Mouse (Mus musculus) hindlimb bud, embryonic 11.5 days (tissue): Measurements from ENCODE around the gene Hipk2.

Experiments
- DNase-seq: peaks from one replicate; pipeline ENCODE4 v3.0.0-alpha.2; 2012; ENCODE audit warnings: low read depth, low spot score; ENCODE audit errors: extremely low spot score

Hipk2 gene

DNA sequence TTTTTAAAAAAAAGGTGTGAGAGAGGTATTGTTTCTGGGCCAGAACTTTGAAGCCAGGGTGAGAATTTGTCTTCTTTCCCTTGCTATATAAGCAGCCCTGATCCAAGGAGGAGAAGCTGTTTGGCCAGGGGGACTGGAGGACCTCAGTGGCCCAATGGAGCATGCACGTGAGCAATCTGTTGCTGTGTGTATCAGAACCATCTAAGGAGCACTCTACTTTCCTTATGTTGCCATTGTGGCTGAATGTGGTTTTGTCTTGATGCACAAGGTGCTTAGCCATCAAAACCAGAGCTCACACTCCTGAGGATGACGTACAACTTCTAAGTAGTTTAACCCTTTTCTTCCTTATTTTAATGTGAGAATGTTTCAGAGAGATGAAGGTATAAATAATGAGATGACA lies 41.2 kb downstream of the Hipk2 start:
- no peak for DNase-seq

DNA sequence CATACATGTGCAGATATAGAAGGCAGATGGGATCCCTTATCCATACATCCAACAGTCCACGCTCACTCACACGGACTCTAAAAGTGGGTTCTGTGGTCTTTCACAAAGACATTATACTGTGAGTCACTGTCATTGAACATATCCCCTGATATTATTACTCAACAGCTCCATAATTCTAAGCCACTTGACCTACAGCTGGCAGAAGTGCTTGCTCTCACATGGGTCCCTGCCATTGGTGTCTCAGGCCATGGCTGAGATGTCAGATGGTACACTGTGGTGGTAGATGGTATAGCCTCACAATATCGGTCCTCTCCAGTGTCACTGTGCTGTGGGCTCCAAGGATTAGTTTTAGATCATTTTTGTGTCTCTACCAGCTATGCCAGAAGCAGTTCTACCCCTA lies 42.2 kb downstream of the Hipk2 start:
- DNase-seq, result no peak

DNA sequence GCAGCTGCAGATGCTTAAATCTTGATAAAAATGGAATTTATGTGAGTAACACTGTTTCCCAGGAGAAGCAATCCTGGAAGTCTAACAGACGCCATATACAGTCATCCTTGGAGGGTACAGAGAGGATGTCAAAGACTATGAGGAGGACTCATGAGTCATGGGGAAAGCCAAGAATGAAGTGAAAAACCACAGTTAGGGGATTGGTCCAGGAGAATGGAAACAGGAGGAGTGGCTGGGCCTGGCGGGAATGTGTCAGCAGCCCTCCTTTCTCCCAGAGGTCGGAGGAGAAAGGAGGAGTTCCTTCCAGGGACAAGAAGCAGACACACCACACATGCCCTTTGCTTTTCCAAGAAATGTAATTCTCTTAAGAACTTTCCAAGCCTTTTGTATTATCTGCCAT lies 46.5 kb downstream of the Hipk2 start:
- no peak for DNase-seq

DNA sequence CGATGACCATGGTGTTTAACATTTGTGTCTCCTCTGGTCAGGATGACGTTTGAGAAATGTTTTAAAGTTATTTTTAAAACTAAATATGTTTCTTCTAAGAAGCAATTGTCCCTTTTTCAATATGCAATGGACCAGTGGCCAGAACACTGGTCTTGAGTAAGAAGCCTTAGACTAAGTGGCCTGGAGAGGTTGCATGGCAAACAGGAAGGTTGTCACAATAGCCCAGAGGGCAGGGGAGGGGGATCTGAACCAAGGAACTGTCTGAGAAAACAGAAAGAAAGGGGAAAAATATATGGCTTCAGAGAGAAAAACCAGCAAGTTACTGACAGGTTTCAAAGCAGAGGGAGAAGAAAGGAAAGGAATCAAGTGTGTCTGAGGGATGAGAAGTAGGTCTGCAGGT lies 47.8 kb downstream of the Hipk2 start:
- DNase-seq, result no peak

DNA sequence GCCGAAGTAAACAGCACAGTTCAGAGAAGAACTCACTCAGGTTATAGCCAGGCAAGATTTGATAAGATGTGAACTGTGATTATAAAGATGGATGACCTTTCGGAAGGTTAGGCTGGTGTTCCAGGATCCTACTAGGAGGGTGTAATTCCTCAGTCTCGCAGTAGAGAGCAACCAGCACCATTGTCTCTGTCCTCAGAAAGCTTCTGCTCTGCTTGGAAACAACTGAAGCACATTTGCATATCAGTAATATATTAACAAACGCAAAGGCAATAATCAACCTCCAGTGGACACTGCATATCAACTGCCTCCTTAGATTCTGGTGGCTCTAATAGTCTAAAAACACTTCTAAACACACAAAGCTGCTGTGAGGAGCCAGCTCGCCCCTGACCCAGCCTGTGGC lies 48.5 kb downstream of the Hipk2 start:
- DNase-seq, result no peak

DNA sequence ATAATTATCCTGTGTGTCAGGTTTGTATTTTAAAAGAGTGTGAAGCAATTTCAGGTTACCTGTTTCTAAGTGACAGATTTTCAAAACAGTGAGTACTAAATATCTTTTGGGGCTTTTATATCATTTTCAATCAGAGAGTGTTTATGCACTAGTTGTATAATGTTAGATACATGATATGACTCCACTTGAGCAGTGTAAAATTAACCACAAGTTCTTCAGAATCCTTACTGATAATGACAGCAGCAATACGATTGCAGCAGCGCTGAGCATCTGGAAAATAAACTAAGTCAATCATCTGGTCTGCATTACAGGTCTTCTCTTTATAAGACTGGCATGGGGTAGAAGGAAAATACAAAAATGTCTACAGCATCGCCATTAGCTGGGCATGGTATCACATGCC lies 49.1 kb downstream of the Hipk2 start:
- DNase-seq, result no peak

DNA sequence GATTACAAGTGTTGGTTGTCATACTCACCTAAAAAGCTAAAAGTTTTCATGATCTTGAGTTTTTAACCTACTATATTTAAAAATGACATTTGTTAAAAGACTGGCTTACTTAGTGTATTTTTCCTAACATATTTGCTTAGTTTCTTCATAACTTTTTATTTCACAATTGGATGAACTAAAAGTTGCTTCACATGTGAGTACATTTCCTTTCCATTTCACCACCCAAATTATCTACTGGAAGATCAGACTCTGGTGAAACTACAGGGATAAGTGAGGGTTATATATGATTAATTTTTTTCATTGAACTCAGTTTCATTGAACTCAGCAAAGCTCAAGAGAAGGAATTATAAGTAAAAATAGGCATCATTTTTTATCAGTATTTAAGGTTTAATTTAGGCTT lies 50.1 kb downstream of the Hipk2 start:
- DNase-seq, result no peak

DNA sequence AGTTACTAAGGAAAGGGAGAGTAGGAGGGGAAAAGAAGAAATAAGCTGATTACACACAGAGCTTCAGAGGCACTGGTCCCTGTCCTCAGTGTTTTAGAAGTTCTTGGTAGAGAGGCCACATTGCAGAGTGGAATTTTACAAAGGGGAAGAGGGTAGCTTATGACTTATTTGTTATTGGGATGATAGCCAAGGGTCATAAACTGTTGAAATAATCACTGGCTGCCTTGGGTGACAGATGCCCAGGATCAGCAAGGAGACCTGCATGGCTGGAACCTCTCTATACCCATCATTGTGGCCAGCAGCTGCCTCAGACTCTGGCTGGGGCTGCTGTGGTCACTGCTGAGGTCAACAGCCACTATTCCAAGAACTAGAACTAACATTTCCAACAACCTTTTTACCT lies 52.1 kb downstream of the Hipk2 start:
- DNase-seq, result no peak

DNA sequence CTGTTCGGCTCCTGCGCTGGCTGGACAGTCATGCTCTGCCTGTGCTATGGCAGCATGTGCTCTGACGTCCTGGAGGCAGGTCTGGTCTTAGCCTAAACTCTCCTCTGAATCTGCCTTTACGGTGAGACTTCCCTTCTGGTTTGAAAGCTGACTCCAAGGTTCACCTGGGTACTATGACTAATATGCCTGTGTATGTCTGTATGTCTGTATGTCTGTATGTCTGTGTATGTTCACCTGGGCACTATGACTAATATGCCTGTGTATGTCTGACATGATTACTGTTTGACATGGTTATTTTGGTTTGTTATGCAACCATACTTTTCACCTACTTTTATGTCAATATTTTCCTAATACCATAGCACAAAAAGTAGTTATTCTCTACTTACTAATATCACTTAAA lies 52.8 kb downstream of the Hipk2 start:
- no peak for DNase-seq

DNA sequence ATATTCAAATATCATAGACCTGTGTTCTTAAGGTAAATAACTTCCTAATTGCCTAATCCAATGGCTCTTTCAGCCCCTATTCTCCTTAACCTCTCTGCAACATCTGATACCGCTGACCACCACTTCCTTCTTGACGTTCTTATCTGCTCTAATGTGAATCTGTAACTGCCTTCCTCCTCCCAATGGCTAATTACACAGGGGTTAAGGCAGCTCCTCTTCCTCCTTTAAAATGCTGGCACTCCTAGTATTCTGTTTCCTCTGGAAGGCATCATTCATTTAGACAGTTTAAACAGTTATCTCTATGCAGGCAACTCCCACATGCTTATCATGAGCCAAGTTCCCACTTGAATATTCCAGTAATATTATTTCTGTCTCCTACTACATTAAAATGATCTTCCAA lies 54.3 kb downstream of the Hipk2 start:
- DNase-seq, result no peak

DNA sequence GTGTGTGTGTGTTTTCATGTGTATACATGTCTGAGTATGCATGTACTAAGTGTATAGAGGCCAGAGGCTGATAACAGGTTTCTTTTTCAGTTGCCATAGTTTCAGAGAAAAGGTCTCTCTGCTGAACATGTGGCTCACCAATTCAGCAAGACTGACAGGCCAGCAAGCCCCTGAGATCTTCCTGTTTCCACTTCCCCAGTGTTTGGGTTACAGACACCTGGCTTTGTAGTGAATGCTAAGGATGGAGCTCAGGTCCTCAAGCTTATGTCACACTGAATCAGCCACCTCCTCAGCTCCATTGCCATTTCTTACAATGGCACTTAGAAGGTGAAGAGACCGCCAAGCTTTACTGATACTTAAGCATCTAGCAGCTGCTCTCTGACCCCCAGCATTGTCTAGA lies 55.1 kb downstream of the Hipk2 start:
- DNase-seq, result no peak

DNA sequence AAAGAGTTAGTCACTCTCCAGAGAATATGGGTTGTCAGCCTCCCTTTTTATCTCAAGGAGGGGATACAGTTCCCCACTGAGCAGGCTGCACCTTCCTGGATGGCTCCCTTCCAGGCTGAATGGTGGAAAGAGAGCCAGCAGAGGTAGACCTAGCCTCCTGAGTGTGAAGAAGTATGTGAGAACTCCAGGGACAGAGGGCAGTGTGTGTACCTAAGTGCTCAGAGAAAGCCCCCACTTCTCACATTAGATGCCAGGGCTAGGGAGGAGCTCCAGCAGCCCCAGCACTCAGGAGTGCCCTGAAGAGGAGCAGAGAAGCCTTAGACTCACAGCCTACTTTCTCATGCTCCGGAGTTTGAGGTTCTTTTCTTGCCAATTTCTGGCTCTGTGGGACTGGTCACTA lies 59.7 kb downstream of the Hipk2 start:
- DNase-seq, result no peak

DNA sequence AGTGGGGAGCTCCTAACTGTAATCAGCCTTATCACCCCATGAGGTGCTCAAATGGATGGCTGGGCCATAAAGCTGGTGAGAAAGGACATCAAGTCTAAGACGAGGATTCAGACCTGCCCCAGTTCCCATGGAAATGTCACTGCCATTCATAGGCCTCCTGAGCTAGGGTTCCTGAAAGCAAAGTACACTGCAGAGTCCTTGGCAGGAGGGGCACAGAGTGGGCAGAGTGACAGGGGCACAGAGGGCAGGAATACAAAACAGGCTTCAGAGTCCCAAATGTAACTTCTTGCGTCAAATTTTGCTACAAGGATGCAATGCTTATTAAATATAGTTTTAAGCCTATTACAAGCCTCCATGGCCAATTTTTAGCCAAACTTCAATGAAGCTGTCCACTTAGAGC lies 60.4 kb downstream of the Hipk2 start:
- DNase-seq, result no peak

DNA sequence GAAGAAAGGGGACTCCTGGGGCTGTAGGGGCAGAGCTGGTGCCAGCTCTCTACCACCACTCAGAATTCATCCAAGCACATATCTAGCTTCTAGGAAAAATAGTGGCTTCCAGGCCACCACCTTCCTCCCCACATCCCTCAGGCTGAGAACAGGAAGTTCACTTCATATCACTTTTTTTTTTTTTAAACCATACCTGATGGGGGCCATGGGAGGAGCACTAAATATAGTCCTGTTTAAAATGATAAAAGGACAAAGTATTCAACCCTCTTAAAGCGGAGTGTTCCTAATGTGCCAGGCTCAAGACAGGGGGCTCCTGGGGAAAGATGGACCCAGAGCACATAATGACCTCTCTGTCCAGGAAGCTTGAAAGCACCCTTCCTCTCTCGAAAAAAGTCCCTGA lies 61.3 kb downstream of the Hipk2 start:
- DNase-seq, result no peak

DNA sequence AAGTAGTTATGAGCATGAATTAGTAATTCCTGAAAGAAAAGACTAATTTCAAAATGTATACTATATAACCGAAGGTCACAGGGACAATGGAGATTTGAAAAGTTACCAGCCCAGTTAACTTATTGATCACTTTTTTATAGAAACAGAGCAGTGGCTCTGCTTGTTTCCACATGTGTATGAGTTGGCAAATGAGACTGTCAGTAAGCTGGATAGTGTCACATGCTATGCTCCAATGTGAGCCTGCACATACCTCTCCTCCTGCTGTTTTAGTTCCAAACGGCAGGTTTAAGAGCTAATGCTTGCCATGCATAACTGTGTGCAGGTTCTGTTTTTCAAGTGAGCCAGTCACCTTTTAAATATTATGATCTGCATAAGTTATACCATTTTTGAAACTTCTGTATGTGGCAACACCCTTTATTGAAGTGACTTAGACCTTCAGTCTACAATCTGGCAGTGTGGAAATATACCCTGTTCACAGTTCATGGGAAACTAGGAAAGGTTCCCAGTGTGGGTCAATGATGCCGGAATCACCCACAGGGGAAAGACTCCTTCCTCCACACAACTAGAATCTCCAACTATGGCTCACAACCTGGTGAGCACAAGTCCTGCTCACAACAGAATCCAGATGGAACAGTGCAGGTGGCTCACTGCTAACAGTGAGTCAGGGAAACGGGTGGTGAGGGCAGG lies 64.4 kb downstream of the Hipk2 start:
- DNase-seq, result no peak

DNA sequence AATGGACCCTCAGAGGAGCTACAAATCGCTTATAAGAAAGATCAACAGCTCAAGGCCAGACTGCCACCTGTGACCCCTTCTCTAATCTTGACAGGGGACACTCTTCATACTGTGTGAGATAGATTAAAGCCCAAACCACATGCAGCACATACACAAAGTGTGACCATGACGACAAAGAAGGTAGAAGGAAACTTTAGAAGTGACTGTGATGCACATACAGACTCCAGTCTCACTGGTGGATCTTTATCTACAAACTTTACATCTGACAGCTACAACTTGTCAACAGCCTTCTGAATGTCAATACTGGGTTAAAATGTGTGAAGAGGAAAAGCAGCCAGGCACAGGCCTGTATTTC lies 65.9 kb downstream of the Hipk2 start:
- no peak for DNase-seq

DNA sequence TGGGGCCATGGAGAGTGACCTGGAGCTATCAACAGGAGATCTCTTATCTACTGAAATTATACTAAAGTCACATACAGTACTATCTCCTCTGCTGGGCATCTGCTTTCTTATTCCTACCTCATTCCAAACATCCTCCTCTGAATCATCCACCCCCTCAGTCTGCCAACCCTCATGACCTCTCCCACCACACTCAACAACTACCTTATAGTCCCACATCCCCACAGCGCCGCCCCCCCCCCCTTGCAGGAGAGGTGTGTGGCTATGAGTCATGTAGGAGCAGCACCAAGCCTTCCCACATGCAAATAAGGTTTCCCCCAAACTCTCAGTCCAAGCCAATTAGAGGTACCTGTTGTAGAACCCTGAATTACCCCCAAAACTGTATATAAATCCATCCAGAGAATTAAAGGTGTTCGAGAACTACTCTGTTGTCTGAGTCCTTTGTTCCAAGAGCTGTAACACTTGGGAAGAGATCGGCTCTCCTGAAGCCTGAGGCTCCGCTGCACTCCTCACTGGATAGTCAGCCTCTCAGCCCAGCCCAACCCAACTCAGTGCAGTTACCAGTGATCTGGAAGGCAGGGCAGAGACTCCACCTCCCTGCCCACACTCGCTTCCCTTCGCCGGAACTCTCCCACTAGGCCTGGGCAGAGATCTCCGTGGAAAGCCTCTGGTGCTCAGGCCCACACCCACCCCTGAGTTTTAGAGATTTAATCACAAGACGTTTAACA lies 66.4 kb downstream of the Hipk2 start:
- no peak for DNase-seq

DNA sequence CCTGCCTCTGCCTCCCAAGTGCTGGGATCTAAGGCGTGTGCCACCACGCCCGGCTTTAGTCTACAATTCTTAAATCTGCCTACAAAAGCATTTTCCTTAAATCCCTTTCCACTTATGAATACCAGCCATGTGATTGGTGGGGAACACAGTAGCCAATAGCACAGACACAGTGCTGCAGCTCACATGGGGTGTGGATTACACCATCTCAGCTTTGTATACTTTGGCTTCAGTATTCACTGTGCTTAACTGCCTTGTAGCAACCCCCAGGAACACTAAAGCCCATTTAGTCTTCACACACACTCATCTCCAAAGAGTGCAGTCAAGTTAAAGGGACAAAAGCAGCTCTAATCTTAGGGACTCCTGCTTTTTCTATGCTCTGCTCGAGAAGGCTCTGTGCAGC lies 67.6 kb downstream of the Hipk2 start:
- no peak for DNase-seq

DNA sequence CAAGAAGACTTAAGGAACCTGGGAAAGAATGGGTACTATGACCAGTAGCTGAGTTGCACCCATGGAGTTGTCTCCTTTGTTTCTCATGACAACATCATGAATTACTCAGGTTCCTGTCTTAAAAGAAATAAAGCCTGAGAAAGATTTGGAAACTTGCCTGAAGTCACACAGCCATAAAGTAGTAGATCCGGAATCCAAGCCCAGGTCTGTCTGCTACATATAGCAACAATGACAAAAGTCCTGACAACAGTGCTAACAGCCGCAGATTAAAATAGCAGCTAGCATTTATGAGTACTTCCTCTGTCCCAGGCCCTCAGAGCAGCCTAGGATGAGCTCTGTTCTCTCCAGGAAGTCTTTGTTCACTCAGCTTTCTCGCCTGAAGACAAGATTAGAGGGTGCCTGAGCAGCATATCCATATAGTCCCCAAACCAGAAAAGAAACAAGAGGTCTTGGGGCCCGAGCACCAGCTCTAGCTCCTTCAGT lies 69.0 kb downstream of the Hipk2 start:
- DNase-seq, result no peak

DNA sequence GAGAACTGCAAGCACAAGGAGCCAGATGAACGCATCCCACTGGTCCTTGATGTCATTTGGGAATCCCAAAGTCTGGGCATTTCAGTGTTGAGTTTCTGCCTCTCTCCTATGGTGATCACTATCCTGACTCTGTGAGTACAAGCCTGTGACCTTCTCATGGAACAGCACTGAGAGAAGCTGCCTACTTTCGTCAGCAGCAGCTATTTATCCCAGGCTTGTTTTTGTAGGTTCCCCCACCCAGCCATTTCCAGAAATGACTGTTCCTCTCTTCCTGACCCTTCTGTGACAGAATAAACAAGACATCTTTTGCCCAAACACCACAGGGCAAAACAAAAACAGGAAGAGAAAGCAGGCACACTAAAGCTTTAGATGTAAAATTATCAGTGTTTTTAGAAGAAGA lies 70.4 kb downstream of the Hipk2 start:
- no peak for DNase-seq

DNA sequence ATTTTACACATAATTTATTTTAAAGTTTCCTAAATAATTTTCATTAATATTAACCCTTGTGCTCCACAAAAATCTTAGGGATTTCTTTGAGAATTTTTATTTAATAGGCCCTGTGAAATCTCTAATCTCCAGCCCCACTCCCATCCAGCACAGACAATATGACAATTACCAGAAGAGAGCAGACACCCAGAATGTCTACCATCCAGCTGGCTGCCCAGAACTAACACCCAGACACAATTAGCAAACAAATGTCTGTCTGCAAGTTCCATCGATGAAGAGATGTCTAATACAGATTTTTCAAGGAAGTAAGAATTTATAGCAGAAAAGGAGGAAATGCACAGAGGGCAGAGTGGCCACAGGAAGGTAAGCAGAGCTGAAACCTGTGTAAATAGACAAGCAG lies 74.7 kb downstream of the Hipk2 start:
- no peak for DNase-seq

DNA sequence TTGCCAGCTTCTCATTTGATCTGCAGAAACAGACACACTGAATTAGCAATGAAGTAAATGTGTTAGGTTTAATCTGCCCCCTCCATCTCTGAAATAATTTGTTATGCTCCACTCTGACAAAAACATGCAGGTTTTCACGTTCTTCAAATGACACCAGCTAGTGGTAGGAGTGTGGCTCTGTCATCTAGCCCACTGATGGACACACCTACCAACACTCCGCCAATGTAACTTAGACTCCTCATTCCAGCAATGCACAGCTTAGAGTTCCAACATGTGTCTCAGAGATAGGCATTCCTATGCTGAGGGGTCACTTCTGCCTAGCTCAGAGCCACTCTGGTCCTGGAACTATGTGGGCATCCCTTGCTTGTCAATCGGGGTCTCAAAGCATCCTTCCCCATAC lies 78.4 kb downstream of the Hipk2 start:
- no peak for DNase-seq

DNA sequence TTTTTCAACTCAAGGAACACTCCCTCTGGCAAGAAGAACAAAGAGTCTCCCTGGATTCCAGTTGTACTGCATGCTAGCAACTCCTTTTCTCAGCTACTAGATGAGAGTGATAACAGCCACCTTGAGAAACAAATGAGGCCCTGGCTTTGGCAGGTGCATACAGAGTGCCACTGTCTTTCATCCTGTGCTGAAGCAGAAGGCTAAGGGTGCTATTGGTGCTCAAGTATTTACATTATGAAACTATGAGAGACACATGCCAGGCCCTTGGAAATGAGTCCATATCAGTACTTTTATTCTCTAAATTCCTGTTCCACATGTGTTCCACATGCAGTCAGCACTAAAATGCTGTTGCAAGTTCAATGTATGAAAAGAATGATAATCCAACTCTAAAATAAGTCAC lies 79.0 kb downstream of the Hipk2 start:
- no peak for DNase-seq
